Mouse (Mus musculus) testis, adult 2 months (tissue): ENCODE measurements around the gene Map1b. TPM values are rescaled to one million over a fixed set of nuclear protein-coding genes. Genes with fewer than 3 reads are reported as not detected.

ENCODE experiments used
- H3K27ac ChIP-seq: fragments of 200-500 bp; 2 replicates; pipeline ENCODE4 v1.5.1; 2012; ENCODE audit warnings: low read depth, low read length; ENCODE audit not compliant: control insufficient read depth, insufficient read depth
- H3K27me3 ChIP-seq: fragments of 200-500 bp; 2 replicates; pipeline ENCODE4 v1.6.1; 2012; ENCODE audit warnings: mild to moderate bottlenecking, low read length, moderate library complexity; ENCODE audit not compliant: control insufficient read depth, insufficient read depth
- H3K36me3 ChIP-seq: fragments of 200-500 bp; 2 replicates; pipeline ENCODE4 v1.6.1; 2012; ENCODE audit warnings: mild to moderate bottlenecking, low read length; ENCODE audit not compliant: control insufficient read depth, insufficient read depth
- H3K4me1 ChIP-seq: fragments of 200-500 bp; 2 replicates; pipeline ENCODE4 v1.6.1; 2012; ENCODE audit warnings: low read length; ENCODE audit not compliant: control insufficient read depth, insufficient read depth
- H3K4me3 ChIP-seq: fragments of 200-500 bp; 2 replicates; pipeline ENCODE4 v1.5.1; 2012; ENCODE audit warnings: low read depth, mild to moderate bottlenecking, low read length, moderate library complexity, mixed read lengths; ENCODE audit not compliant: control insufficient read depth
- CTCF ChIP-seq: fragments of 200-500 bp; IDR thresholded peaks from 2 replicates; pipeline ENCODE4 v1.5.1; 2012; ENCODE audit warnings: low read depth, mild to moderate bottlenecking, inconsistent platforms, low read length, moderate library complexity; ENCODE audit not compliant: control insufficient read depth, insufficient read depth, insufficient replicate concordance
- POLR2A ChIP-seq: fragments of 200-500 bp; IDR thresholded peaks from 2 replicates; pipeline ENCODE4 v1.6.1; 2012; ENCODE audit warnings: low read depth, mild to moderate bottlenecking, inconsistent platforms, low read length, moderate library complexity; ENCODE audit not compliant: control insufficient read depth
- polyA plus RNA-seq: library from polyadenylated mRNA; depleted of rRNA; stranded (reverse); fragments of >200 nt; gene quantifications from 2 replicates; pipeline ENCODE4 v1.2.3, GENCODE M21; 2012

The Map1b gene
- polyA plus RNA-seq, 1 experiment: 5.6 TPM

- Histone ChIP-seq H3K27me3 (no peaks in the 10 kb centered on the region), H3K27ac (no peak overlapping the region), H3K36me3 (no peaks in the 10 kb centered on the region), H3K4me1 (peaks cover 7% of the 10 kb centered on the region), H3K4me3 (no peak overlapping the region)
- TF ChIP-seq POLR2A (no peak), CTCF (no peak)
These were observed 41.0 kb upstream of the Map1b start for GRCm38 (mm10) chr13:99557331-99557730.

- H3K27me3 ChIP-seq: no peaks in the 10 kb centered on the region
These were observed 38.6 kb upstream of the Map1b start for GRCm38 (mm10) chr13:99554960-99555359.

GRCm38 (mm10) chr13:99554466-99554865, 38.1 kb upstream of the Map1b start:
- H3K36me3 ChIP-seq: no peaks in the 10 kb centered on the region
- H3K4me3 ChIP-seq: no peak overlapping the region
- no peaks in the 10 kb centered on the region for H3K27me3 ChIP-seq
- TF ChIP-seq POLR2A (no peak), CTCF (no peak)
- no peak overlapping the region for H3K27ac ChIP-seq
- peaks cover 7% of the 10 kb centered on the region for H3K4me1 ChIP-seq

More at GRCm38 (mm10) chr13:99554960-99555359, 38.6 kb upstream of the Map1b start:
- TF ChIP-seq POLR2A (no peak), CTCF (no peak)
- Histone ChIP-seq H3K36me3 (no peaks in the 10 kb centered on the region), H3K4me1 (peaks cover 7% of the 10 kb centered on the region), H3K27ac (no peak overlapping the region), H3K4me3 (no peak overlapping the region)

- Histone ChIP-seq H3K4me1 (no peaks in the 10 kb centered on the region), H3K27ac (no peak overlapping the region), H3K27me3 (no peaks in the 10 kb centered on the region), H3K4me3 (no peak overlapping the region), H3K36me3 (no peaks in the 10 kb centered on the region)
- no peak for TF ChIP-seq POLR2A
These were observed 36.0 kb upstream of the Map1b start for GRCm38 (mm10) chr13:99552381-99552780.

- H3K27me3 ChIP-seq: no peaks in the 10 kb centered on the region
- H3K4me3 ChIP-seq: no peak overlapping the region
- no peak overlapping the region for H3K27ac ChIP-seq
- TF ChIP-seq CTCF (no peak), POLR2A (no peak)
- no peaks in the 10 kb centered on the region for H3K36me3 ChIP-seq
- H3K4me1 ChIP-seq: no peaks in the 10 kb centered on the region
These were observed 34.5 kb upstream of the Map1b start for GRCm38 (mm10) chr13:99550679-99551369.

GRCm38 (mm10) chr13:99550060-99550459, 33.7 kb upstream of the Map1b start:
- H3K27ac ChIP-seq: no peak overlapping the region
- H3K4me1 ChIP-seq: no peaks in the 10 kb centered on the region
- TF ChIP-seq CTCF: no peak
- TF ChIP-seq POLR2A: no peak

GRCm38 (mm10) chr13:99549584-99549983, 33.2 kb upstream of the Map1b start:
- TF ChIP-seq CTCF: no peak
- TF ChIP-seq POLR2A: no peak
- Histone ChIP-seq H3K27ac (no peak overlapping the region), H3K4me1 (no peaks in the 10 kb centered on the region)

More at GRCm38 (mm10) chr13:99550060-99550459, 33.7 kb upstream of the Map1b start:
- no peak overlapping the region for H3K4me3 ChIP-seq
- H3K27me3 ChIP-seq: no peaks in the 10 kb centered on the region
- H3K36me3 ChIP-seq: no peaks in the 10 kb centered on the region

More at GRCm38 (mm10) chr13:99549584-99549983, 33.2 kb upstream of the Map1b start:
- H3K36me3 ChIP-seq: no peaks in the 10 kb centered on the region
- H3K4me3 ChIP-seq: no peak overlapping the region
- H3K27me3 ChIP-seq: no peaks in the 10 kb centered on the region
